Mouse (Mus musculus) left cerebral cortex, postnatal 36 days (tissue): Measurements from ENCODE around the gene Iqsec1. TPM values are rescaled to one million over a fixed set of nuclear protein-coding genes. Genes with fewer than 3 reads are reported as not detected.
A peak's percentile ranks its signal among the peaks of the same experiment; 100 is the strongest.

Source experiments
- DNase-seq, 2 experiments: peaks; one replicate each; pipeline ENCODE4 v3.0.0; 2021 to 2022; ENCODE audit warnings: low spot score in 2 of 2, mixed read lengths in 1 of 2
- intact Hi-C: fragments of 180-260 bp; cut with DNase I; formaldehyde crosslinking; loops from one replicate; pipeline ENCODE4 v1.15.1; 2025
- total RNA-seq, 2 experiments: library from RNA; stranded (reverse); gene quantifications; 2 replicates each; pipeline ENCODE4 v1.2.3; 2021

The Iqsec1 gene
- total RNA-seq = 100 to 1,000 TPM; 352 to 390 TPM

DNA sequence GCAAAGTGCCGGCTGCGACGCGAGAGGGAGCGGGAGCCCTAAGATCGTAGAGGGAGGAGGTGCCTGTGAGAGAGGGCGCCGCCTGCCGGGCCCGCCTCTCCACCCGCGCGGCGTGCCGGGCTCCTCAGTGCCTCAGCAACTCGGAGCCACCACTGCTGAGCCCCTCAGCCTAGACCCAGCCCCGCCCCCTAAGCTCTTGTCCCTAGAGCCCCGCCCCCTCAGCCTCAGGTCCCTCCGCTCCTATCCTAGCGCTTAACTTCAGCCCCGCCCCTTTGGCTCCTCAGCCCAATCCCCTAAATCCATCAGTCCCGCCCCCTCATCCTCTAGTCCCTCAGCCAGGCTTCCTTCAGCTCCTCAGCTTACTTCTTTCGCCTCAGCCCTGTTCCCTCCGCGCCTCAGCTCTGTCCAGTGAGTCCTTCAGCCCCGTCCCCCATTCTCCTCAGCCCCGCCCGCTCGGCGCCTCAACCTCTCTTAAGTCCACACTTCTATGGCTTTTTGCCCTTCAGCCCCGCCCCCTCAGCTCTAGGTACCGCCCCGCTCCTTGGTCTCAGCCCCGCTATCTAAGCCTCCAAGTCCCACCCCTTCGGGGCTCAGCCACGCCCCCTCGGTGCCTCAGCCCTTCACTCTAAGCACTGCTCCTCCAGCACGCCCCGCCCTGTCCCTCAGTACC is at the start of gene Iqsec1:
TSS of gene Iqsec1 (minus strand) at position 38 of the 670 bp plus-strand sequence.
- peak; percentile 78 to 87 for DNase-seq
- intact Hi-C loops = loop anchor here (5.0 to 10.0 kb wide), 4 partner anchors 54 to 171 kb away; no protein-coding TSS in a partner anchor

GRCm38 (mm10) chr6:91028256-91028655 is 39.8 kb upstream of the Iqsec1 start:
- no peak for DNase-seq
- intact Hi-C loops = no loop called here

DNA sequence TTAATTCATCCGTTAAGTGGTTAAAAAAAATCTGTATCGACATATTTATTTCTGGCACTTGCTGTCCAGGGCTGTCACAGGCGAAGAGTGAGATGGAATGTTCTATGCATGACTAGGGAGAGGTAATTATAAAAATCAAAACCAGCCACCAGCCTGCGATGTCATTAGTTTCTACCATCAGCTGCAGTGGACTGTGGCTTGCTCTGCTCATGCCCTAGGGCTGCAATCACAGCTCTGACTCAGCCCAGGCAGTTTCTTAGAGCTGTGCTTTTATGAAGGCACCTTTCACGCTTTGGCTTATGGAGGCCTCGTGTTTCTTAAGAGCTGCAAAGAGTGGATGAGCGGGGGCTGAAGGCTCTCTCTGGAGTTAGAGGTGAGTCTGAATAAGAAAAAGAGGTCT is 32.3 kb upstream of the Iqsec1 start:
- intact Hi-C loops = no loop called here
- DNase-seq = no peak

- intact Hi-C loops = no loop called here
- no peak for DNase-seq
Measured at GRCm38 (mm10) chr6:91016600-91017230, 28.2 kb upstream of the Iqsec1 start.

- intact Hi-C loops = no loop called here
- no peak for DNase-seq
Measured at GRCm38 (mm10) chr6:91014198-91014958, 25.9 kb upstream of the Iqsec1 start.

DNA sequence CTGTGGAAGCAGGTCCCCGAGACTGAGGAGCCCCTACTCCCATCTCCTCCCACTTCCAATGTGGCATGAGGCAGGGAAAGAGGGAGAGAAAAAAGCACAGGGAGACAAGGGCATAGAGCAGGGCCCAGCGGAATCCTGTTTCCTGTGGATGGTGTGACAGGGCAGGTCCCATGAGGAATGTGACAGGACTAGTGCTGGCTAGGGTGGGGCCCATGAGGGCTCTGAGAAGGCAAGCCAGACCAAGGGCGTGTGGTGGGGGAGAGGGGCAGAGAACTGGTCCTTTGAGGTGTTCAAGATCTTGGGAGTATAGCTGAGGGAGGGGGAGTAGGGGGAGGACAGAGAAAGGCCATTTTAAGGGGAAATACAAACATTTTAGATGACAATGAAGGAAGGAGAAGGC is 24.0 kb upstream of the Iqsec1 start:
- DNase-seq = no peak
- intact Hi-C loops = no loop called here

- intact Hi-C loops = no loop called here
- no peak for DNase-seq
Measured at GRCm38 (mm10) chr6:91011568-91011967, 23.1 kb upstream of the Iqsec1 start.

DNA sequence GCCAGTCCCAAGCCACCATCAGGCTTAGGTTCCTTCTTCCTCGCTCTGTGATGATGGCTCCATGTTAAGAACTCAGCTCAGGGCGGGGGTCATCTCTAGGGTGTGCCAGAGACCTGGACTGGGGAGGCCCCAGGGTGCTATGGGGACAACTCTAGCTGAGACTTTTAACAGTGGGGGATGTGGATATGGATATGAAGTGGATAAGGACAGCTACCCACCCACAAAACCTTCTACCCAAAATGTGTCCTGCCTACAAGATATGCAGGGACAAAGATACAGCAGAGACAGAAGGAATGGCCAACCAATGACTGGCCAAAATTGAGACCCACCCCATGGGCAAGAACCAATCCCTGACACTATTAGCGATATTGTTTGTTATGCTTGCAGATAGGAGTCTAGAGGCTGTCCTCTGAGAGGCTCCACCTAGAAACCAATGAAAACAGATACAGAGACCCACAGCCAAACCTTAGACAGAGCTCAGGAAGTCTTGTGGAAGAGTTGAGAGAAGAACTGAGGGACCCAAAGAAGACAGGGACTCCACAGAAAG is 19.9 kb upstream of the Iqsec1 start:
- intact Hi-C loops = no loop called here
- DNase-seq = no peak

GRCm38 (mm10) chr6:91007207-91007606 is 18.7 kb upstream of the Iqsec1 start:
- intact Hi-C loops = no loop called here

DNA sequence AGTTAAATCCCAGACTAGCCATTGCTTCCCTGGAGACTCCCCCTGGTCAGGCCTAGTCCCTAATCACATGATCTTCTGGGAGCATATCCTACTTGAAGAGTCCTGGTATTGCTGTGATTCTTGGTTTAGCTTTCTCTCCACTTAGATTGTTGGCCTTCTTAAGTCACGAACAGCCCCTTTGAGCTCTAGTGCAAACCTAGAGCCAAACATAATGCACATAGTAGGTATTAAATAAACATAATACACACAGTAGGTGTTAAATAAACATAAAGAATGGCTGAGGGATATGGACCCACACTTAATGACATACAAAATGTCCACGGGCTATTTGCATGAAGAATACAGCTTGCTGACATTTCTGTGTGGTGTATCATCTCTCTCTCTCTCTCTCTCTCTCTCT is 15.7 kb upstream of the Iqsec1 start:
- intact Hi-C loops = no loop called here

More at GRCm38 (mm10) chr6:91007207-91007606, 18.7 kb upstream of the Iqsec1 start:
- DNase-seq = no peak

DNA sequence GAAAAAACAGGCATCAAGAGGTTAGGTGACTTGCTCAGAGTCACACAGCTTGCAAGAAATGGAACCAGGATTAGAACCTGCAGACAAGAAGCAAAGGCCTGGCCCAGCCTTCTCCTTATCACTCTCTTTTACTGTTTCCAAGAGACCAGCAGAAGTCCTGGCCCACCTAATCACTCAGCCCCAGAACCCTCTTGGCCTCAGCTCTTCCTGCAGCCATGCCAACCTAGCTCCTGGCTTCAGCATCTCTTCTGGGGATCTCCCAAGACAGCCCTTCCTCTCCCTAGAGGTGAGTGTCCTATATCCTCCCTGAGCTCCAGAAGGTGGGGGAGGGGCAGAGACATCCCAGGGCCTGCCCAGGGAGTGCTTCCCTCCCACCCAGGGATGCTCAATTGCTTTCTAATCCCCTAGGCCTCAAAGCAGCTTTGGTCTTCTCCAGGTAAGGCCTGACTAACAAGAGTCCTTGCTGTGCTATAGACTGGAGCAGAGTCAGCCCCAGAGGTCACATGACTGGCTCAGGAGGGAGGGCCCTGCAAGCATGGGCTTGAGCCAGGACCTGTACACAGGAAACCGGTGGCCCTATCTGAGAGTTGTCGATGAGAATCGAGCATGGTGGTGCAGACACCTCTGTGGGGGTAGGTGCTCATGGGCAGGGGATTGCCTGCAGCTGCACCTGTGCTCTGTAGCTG is 15.0 kb upstream of the Iqsec1 start:
- intact Hi-C loops = no loop called here
- no peak for DNase-seq

More for the DNA sequence above, 15.7 kb upstream of the Iqsec1 start:
- no peak for DNase-seq

DNA sequence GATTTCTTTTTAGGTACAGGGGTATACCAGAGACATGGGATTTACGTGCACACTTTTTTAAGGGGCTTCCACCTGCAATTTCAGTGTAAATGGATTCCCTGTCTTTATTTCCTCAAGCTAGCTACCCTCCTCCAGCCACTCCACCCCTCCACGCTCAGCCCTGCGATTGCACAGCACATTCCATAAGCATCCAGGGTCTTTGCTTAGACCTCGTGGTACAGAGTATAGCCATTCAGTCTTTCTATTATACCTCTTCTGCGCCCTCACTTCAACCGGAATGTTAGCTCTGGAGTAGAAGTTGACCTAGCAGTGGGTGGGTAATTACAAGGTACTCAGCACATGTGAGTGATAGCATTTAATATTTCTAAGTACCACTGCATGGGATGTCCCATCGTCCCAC is 13.1 kb upstream of the Iqsec1 start:
- intact Hi-C loops = no loop called here
- no peak for DNase-seq

DNA sequence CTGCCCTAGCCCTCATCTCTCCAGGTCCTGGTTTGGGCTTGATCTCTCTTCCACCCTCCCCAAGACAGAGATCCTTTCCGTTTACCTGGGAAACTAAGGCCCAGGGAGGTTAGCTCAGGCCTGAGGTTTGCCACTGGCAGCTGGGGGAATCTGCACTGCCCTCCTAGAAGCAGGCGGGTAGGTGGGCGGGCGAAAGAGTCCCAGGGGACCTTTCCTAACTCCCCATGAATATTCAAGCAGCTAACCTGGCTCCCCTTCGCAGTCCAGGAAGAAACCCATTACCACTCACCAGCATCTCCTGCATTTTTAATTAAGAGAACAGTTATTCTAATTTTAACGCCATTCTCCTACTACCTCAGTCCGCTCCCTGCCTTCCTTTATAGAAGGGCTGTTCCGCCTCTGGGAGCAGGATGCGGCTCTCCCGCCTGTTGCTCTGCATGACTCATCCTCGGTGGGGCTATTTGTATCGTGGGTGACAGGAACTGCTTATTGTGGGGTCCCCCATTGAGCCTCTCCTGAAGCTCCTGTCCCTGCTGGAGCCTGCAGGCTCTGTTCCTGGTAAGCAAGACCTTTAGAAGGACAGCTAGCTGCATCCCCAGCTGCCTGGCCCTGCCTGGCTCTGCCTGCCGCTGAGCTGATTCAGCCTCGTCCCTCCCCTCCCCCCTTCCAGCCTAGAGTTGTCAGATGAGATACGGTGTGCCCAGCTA is 12.5 kb upstream of the Iqsec1 start:
- intact Hi-C loops = no loop called here
- peak; percentile 65 to 72 for DNase-seq

GRCm38 (mm10) chr6:90999176-90999575 is 10.7 kb upstream of the Iqsec1 start:
- intact Hi-C loops = no loop called here
- DNase-seq = no peak

GRCm38 (mm10) chr6:90997025-90997424 is 8.5 kb upstream of the Iqsec1 start:
- intact Hi-C loops = no loop called here
- DNase-seq = no peak

- no peak for DNase-seq
- intact Hi-C loops = no loop called here
Measured at GRCm38 (mm10) chr6:90996181-90996580, 7.7 kb upstream of the Iqsec1 start.

GRCm38 (mm10) chr6:90988299-90988625 is 223 bp downstream of the Iqsec1 start:
- DNase-seq = no peak
- intact Hi-C loops = loop anchor here (5.0 to 10.0 kb wide), 4 partner anchors 54 to 171 kb away; no protein-coding TSS in a partner anchor

- DNase-seq = peak; percentile 44 to 53
- intact Hi-C loops = loop anchor here (5.0 to 10.0 kb wide), 4 partner anchors 55 to 170 kb away; no protein-coding TSS in a partner anchor
Measured at GRCm38 (mm10) chr6:90987561-90988298, 755 bp downstream of the Iqsec1 start.
